Mouse (Mus musculus) cerebellum, adult 2 months (tissue): Measurements from ENCODE around the gene Spen.
"Not testable (repeated sequence)": the region's sequence is repeated elsewhere in the genome, so short reads cannot be mapped to it uniquely, and the experiment has no call there.

Experiments used
- CTCF ChIP-seq: fragments of 200-500 bp; IDR thresholded peaks from 2 replicates; pipeline ENCODE4 v1.5.1; 2011; ENCODE audit warnings: low read depth, mild to moderate bottlenecking, control low read depth, low read length, moderate library complexity, borderline replicate concordance; ENCODE audit not compliant: insufficient read depth
- POLR2A ChIP-seq: fragments of 200-500 bp; IDR thresholded peaks from 2 replicates; pipeline ENCODE4 v1.6.1; 2011; ENCODE audit warnings: low read length, control low read depth, borderline replicate concordance; ENCODE audit not compliant: insufficient read depth

GRCm38 (mm10) chr4:141554255-141554865, 16.0 kb upstream of the Spen start:
- TF ChIP-seq CTCF, POLR2A: not testable (repeated sequence)
